Mouse (Mus musculus) frontal cortex, postnatal 14 days (tissue): Measurements from ENCODE around the gene Sh2d5.

Experiments used
- DNase-seq, 2 experiments: peaks; one replicate each; pipeline ENCODE4 v3.0.0; 2022; ENCODE audit warnings: low spot score in 2 of 2

The Sh2d5 gene

DNA sequence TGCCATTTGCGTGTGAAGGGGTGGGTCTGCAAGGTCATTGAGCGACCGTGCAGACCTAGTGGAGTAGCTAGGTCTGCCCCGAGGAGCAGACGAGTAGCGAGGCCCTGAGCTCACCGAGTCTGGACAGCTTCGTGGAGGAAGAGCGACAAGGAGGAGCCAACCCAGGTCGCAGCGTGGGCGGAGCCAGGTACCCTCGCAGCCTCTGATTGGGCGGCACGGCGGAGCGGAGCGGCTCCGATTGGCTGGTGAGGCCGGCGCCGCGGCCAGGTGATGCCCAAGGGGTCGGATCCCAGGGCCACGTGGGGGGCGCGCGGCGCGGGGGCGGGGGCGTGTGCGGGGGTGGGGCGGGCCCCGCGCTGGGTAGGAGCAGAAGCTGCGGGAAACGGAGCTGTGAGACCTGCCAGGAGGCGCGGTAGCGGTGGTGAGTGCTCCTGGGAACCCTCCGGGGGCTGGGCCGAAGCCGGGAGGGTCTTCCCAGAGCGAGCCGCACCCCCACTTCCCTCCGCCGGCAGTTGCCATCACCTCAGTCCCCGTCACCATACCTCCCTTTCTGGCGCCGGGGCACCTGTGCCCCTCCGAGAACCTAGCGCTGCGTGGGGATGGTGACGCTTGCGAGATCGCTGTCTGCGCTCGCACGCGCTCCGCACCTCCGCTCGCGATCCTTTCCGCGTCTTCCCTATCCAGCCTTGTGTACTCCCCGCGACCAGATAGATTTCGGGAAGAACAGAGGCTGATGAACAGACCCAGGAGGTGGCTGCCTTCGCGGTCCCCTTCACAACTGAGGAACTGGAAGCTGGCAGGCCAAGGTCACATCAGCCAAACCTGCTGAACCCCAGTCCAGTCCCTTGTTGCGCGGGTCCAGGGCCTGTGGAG is at the start of gene Sh2d5, which contains the start of gene Kif17:
Sh2d5 (plus strand) TSS at position 316 of the 873 bp plus-strand sequence.
Kif17 (plus strand) TSS at position 348 of the 873 bp plus-strand sequence.
- DNase-seq = peak; percentile 83 to 84

DNA sequence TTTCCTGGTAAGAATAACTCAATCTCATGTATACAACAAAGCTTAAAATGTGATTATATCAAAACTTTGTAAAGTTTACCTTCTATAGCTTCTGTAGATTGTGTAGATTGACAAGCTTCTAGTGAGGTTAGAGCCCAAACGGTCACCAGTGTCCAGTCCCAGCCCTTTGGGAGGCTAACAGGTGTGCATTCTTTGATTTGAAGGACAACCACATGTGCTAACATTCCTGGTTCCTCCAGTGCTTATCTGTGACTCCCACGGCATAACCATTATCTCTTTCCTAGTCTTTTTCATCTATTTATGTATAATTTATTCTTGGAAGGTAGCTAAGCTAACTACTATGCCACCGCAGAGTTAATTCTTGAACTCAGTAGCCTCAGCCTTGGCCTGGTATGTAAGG is 49.4 kb upstream of the Sh2d5 start:
- no peak for DNase-seq

DNA sequence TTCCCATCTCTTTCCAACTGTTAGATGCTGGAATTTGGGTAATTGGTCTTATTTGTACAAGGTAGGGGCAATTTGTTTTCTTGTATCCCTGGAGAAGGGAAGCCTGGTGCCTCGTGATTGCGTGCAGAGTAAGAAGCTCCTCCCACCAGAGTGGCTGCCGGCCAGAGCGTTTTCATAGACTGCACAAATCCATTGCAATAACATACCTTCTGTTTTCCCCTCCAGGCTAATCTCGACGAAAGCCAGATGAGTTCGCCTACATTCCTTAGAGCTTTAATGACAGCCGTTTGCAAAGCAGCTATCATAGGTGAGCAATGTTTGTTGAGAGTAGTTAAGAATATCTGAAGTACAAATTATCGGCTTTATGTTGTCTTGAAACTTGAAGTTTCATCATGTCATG is 48.5 kb upstream of the Sh2d5 start:
- no peak for DNase-seq

DNA sequence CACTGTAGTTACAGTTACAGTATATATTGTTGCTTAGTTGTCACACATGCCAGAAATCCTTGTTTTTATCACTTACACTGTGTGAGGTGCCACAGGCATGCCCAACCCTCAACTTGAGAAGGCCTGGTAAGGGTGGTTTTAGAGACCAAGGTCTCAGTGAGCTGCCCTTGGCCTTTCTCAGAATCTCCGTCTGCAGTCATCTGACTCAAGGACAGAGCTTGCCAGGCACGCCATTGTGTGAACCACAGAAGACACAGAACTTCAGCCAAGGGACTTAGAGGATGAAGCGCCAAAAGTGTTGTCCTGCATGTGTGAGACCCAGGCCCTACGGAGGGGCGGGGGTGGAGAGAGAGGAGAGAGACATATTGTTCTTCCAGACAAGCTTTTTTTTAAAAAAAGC is 40.1 kb upstream of the Sh2d5 start:
- DNase-seq = no peak

DNA sequence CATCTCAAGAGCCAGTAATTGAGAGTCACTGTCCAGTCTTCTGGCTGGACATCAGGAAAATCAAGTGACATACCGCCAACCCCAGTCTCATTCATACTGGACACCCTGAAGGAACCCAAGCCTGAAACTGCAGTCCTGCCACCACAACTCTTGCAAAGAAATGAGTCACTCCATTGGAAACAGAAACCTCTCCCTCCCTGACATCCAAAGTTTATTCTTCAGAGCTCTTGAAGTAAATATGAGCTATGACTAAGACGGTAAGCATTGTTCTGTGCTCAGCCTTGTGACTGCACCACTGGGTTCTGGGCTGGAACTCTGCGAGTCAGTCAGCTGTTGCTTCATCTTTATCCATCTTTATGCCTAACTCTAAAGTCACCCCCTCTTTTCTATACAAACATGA is 36.3 kb upstream of the Sh2d5 start:
- no peak for DNase-seq

DNA sequence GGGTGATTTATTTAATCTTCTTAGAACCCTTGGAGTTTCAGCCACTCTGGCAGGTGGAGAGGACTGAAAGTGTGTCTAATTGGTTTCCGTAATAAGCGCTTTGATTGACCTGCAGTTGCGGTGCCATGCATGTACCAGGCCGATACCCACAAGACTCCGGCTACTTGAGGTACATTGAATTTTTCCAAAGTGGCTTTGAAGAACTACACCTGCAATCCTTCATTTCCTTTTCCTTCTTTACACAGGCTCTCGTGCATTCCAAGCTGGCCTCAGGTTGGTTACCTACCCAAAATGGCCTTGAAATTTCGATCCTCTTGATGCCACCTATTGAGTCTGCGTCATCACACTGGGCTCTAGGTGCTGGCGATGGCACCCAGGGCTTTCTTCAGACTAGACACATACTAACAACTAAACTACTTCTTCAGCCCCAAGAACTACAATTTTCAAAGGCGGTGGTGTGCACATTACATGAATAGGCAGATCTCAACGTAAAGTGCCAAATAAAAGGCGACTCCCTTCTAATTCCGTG is 34.5 kb upstream of the Sh2d5 start:
- no peak for DNase-seq

DNA sequence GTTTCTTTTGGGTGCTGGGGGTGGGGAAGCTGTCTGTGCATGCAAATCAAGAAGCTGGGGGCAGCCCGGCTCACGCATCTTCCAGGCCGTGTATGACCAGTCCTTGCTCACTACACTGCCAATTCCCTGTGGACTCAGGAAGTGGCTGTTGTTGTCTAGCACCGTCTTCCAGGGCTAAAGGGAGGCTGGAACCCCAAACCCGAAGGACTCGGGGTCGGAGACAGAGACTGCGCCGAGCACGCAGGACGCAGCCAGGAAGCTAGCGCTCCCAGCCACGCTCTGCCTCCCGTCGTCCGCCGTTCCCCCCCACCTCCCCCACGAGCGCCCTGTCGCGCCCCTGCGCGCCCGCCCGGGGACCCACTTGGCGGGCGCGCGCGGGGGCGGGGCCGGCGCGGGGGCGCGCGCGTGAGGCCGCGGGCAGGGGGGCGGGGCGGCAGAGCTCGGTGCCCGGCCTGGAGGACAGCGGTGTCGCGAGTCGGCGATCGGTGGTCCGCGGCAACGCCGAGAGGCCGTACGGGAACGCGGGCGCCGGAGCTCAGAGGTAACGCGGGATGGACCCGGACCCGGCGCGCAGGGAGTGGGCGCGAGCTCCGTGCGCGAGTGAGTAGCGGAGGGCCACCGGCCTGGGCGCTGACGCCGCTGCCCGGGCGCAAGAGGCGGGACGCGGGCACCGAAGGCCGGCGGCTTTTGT is 33.9 kb upstream of the Sh2d5 start, which contains the start of gene Hp1bp3:
Hp1bp3 (plus strand) TSS at position 97 of the 691 bp plus-strand sequence.
- peak; percentile 52 to 71 for DNase-seq

DNA sequence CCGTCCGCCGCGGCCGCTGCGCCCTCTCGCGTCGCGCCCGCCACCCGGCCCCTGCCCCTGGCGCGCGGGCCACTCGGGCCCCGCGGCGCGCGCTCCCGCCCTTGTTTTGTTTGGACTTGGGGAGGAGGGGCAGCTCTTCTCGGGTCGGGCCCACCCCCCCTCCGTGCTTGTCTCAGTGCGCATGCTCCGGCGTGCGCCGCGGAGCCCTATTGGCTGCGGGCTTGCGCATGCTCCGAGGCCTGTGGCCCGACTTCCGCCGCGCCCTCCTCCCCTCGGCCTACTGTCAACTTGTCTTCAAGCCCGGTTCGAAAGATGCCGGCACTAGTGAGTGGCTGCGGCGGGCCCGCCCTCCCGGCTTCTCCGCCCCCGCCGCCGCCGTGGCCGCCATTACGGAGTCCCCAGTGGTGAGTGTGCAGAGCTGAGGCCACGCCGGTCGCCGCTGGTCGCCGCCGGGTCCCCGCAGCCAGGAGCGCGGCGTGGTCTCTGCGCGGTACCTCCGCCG is 33.3 kb upstream of the Sh2d5 start:
- DNase-seq = peak; percentile 96 to 97

DNA sequence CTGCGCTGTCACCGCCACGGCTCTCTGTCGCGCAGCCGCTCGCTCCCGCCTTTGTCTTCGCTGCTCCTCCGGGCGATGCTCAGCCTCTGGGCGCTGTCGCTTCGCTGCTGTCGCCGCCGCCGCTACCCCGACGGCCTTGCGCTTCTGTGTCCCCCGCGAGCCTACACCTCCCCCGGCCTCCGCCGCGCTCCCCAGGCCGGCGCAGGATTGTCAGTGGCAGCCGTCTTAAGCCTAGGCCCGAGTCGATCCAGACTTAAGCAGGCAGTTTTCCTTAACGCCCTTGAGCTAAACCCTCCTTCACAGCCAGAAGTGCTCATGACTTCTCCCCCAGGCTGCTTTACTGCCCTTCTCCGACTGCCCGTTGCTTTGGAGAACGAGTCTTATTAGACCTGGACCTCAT is 32.8 kb upstream of the Sh2d5 start:
- peak in 1 of 2 experiments; percentile 32 for DNase-seq

DNA sequence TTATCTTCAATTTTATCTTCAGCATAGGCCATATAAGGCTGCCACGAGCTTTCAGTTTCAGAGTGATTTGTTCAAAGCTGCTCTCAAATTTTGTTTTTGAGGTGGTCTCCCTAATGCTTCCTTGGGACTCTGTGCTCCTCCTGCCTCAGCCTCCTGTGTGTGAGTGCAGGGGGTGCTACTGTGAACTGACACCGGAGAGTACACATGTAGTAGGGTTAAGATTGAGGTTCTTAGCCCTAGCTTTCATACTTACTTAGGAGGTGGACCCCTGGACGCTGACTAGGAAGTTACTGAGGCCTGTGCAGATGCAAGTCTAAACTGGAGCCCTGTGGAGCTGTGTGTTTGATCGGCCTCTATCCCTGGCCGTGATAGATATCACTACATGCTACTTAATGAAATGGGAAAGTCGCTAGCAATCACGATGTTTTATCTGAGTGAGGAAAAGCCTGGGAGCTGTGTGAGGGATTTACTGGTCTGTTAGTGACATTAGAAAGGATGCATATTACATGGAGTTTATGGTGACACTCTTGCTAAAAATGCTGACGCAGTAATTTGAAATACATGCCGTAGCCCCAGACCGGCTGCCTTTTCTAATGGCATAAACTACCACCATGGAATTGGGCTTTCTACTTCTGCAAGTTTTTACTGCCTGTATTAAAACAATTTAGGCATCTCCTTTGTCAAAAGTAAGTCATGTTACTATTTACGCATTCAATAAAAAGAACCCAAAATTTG is 32.1 kb upstream of the Sh2d5 start:
- DNase-seq = no peak

DNA sequence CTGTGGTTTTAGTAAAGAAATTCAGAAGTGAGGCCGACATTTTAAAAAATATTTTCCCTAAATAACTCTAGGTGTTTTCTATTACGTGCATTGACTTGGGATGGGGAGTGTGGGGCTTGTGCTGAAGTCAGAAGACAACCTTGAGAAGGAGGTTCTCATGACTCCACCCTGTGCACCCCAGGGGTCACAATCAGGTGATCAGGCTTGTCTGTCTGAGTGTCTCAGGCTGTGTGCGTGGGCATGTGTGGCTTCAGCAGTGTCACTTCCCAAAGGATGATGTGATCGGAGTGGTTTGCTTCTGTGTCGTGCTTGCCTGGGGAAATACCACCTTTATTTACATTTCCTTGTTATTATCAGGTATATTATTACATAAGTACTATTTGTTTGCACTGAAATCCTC is 30.9 kb upstream of the Sh2d5 start:
- DNase-seq = no peak

DNA sequence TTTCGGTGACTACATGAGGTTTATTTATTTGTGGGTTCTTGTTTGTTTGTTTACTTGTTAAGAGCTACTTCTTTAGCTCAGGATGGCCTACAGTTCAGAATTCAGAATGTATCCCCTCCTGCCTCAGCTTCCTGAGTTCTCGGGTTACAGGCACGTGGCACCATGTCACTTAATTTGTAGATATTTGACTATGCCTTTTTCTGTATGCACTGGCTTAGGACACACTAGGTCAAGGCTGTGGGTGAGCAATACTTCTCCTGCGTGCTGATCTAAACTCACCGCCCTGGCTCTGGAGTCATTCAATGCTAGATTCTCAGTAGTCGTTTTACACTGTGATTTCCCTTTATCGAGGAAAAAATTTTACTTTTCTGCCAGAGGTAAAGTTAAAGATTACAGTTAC is 29.4 kb upstream of the Sh2d5 start:
- no peak for DNase-seq

DNA sequence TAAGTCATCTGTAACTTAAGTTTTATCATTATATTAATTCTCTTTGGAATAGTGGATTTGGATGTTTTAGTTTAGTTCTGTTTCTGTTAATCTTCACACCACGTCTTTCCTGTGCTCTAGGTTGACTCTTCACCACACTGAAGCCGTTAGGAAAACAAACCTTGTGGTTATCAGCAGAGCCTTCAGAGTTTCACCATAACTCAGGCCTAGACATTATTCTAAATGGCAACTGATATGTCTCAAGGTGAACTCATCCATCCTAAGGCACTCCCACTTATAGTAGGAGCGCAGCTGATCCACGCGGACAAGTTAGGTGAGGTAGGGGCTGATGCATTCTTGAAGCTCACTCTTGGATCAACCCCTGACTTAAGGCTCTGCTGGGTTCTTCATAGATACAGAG is 28.8 kb upstream of the Sh2d5 start:
- no peak for DNase-seq

DNA sequence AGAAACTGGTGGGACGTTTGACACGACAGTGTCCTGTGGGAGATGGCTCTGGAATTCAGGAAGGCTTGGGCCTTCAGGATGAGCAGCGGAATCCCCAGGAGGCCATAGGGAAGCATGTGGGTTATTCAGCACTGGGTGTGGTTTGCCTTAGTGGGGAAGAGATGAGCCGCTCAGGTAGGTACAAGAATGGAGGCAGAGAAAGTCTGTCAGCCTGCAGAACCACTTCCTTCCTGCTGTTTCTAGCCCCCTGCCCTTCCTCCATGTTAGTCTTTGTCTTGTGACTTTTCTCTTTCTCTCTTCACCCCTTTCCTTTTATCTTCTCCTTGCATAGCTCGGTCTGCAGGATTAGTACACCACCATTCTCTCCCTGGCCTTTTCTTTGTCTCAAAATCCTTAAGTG is 27.8 kb upstream of the Sh2d5 start:
- DNase-seq = no peak

DNA sequence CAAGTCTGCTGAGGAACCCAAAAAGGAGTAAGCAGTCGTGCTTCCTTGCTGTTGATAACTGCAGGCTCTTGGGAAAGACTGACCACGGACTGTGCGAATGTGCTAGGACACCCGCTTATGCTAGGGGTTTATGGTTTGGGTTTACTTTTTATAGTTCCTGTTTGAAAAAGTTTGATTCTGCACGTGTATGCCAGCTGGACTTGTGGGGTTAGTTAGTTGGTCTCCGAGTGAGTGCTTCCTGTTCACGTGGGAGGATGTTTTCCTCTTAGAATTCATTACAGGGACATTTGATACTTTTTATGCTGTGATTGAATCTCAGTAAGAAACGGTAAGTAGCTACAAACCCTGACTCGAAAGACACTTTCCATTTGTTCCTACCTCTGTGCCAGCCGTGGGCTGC is 26.6 kb upstream of the Sh2d5 start:
- no peak for DNase-seq

DNA sequence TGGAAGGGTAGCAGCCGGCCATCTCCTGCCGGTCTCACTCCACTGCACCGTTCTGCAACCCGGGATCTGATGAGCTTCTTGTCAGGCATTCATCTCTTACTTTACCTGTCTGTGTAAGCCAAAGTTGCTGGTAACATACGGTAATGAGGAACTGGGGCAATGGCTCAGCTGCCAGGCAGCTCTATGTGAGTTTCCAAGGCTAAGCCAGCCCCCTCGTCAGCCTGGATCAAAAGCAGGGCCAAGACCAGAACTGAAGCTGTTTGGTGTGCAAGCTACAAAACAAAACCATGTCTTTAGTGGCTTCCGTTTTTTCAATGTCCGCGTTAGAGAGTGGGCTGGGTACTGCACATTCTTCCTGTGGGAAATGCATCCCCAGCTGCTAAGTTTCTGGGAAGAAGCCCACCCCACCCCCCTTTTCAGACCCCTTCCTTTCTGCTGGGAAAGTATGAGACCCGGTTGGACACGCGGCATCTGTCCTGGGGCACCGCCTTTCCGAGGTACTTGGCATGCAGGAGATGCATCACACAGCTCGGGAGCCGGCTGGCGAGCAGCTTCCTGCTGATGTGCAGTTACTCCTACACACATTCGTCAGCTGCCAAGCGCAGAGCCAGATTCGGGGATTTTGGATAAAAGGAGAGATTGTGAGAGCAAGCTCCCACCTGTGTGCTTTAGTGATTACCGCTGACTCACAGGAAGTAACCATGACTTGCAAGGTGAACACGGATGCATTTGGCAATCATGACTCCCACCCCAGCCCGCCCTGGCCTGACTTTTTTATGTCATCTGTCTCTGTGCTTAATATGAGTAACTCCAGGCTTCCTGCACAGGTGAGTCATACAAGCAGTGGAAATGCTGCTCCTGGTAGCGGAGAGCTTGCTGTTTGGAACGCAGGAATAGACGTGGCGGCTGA is 3.2 kb upstream of the Sh2d5 start:
- DNase-seq = peak; percentile 56 to 70

DNA sequence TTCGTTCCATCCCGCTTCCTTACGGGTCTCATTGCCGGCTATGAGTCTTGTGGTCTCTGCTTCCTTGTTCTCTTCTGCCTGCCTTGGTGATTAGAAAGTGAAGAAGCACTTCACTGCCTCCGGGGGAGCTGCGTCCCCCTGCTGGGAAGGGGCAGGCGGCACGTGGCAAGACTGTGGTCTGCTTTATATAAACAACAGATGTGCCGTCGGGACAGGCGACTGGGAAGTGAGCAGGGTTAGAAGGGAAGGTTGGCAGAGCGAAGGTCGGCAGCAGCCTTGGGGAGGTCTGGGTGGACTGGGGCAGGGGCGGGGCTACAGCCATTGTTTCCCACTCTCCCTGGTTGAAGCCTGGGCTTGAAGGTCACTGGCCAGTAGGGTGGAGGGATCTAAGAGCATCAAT is 1.6 kb downstream of the Sh2d5 start:
- no peak for DNase-seq

DNA sequence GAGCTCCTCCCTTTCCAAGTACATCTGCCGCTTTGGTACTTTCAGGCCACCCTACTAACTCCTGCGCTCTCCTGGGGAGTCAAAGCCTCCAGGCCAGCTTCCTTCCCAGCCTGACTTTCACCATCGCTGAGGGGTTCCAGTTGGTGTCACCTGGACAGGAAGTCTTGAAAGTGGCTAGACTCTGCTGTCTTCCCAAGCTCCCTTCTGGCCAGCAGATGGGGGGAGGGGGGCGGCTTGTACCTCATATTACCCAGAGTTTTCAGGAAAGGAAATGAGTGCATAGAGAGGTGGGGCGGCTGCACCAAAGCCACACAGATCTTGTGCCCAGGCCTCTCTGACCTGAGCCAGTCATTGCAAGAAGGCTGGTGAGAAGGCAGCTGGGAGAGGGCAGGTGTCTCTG is 2.0 kb downstream of the Sh2d5 start:
- no peak for DNase-seq

DNA sequence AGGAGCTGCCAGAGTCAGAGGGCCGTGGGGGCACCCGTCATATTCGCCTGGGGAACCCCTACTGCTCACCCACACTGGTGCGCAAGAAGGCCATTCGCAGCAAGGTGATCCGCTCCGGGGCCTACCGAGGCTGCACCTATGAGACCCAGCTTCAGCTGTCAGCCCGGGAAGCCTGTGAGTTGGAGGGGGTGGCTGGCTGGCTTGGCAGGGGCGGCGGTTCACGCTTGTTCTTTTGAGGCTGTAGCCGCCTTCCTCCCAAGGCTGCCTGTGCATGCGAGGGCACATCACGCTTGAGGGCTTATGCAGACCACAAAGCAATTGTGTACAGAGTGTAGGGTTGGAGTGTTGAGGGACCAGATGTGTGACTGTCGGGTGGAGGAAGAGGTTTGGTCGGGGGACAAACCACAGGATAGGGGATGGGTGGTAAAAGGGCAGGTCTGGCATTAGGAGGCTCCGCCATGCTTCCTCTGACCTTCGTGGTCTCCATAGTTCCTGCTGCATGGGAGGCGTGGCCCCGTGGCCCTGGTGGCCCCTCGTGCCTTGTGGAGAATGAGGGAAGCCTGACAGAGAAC is 7.0 kb downstream of the Sh2d5 start:
- DNase-seq = no peak

DNA sequence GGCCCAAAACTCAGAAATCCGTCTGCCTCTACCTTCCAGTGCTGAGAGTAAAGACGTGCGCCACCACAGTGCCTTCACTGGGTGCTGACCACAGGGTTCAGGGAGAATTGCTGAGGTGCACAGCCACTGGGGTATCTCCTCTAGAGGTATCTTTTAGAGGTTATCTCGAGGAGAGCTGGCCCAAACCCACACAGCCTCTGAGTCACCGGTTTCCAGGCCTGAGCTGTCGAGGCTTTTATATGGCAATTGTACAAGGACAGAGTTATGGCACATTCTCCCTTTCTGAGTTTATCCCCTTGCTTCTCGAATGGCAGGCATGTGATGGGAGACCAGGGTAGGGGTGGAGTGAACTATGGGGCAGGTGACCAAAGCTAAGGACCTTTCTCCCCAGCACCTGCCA is 8.5 kb downstream of the Sh2d5 start:
- no peak for DNase-seq
